Comparison of ENCODE assay signal across 8 mouse cellular contexts in the genomic region with DNA sequence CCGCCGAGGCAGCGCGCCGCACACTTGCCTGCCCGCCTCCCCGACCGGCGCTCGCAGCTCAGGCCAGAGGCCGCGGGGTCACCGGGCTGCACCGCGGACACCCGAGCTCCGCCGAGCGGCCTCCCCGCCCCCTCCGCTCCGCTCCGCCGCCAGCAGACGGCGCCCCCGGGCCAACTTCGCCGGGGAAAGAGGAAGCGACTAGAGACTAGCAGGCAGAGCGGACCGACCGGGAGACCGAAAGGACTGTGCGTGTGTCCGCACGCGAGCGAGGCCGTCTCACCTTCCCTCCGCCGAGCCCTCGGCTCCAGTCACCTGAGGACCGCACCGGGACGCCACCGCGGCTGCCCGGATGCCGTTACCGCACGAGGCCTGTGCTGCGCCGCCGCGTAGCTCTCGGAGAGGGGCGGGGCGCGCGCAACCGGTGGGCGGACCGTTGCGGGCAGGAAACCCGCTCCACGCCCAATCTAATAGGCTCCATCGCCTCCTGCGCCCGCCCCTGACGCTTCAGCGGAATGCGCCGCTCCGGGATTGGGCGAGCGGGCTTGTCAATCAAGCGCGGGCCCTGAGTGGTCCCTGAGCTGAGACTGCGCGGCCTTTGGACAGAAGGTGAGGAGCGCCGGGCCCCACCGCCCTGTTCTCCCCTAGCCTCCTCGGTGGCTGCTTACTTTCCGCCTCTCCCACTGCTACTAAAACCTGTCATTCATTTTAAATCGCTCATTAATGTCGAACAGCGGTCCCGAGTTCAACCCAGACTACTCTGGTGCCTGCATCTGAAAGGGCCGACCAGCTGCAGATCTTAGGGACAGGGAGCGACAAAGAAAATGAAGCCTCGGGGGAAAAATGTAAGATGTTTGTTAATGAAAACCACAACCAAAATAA. TPM values are rescaled to one million over a fixed set of nuclear protein-coding genes. Genes with fewer than 3 reads are reported as not detected.
A peak's percentile ranks its signal among the peaks of the same experiment; 100 is the strongest.
DNase-seq lines count a peak whose midpoint lies in the region; ATAC-seq lines count a peak whose summit lies in the region.

Gene Nck1 (minus strand): TSS at position 420 of the 879 bp plus-strand sequence.

- peak within 1 kb of the TSS; percentile 96 for H3K9ac ChIP-seq in lung, embryonic 16.5 days (ENCODE audit: low read length)

- H3K9me3 ChIP-seq in lung, embryonic 16.5 days (ENCODE audit: control insufficient read depth, low read length) = peaks cover 9% of the 10 kb centered on the region

- H3K27ac ChIP-seq in lung, embryonic 16.5 days (ENCODE audit: low read length) = peak within 1 kb of the TSS; percentile 86

- no peaks in the 10 kb centered on the region for H3K27me3 ChIP-seq in lung, embryonic 16.5 days (ENCODE audit: control insufficient read depth, insufficient read depth, low read depth, low read length)

- peaks cover 11% of the 10 kb centered on the region for H3K4me1 ChIP-seq in lung, embryonic 16.5 days (replicated peaks; ENCODE audit: control insufficient read depth, insufficient read depth, low read length)

- peak; percentile 98 to 99 for ATAC-seq in hematopoietic stem cell, adult 5-6 weeks (replicated peaks in 1 of 2; ENCODE audit: insufficient read depth in 1 of 2, low FRiP score in 2 of 2, low TSS enrichment in 1 of 2, low read depth in 1 of 2, poor library complexity in 2 of 2, severe bottlenecking in 2 of 2)
- ATAC-seq in lung, embryonic 16.5 days (ENCODE audit: low read depth) = peak; percentile 99

- H3K4me2 ChIP-seq in lung, embryonic 16.5 days (ENCODE audit: low read depth, low read length) = peak within 1 kb of the TSS; percentile 88

- DNase-seq in MEL-GATA-1-ER (ENCODE audit: extremely low read depth, low read depth) = peak; percentile 84
- peak; percentile 99 for DNase-seq in cerebellum, adult 8-10 months
- DNase-seq in forelimb bud, embryonic 11.5 days (ENCODE audit: low read depth, low spot score) = peak; percentile 96
- DNase-seq in layer of hippocampus, adult 9-10 months (ENCODE audit: low spot score) = peak; percentile 99
- DNase-seq in ovary, postnatal 10 days (ENCODE audit: low spot score) = peak; percentile 94
- DNase-seq in thymus, postnatal 10 days (ENCODE audit: low spot score in 2 of 2) = peak; percentile 99

- under 1% methylated on average over 76 of the region's 93 CpGs for WGBS in lung, embryonic 16.5 days

- peak within 1 kb of the TSS; percentile 92 for H3K4me3 ChIP-seq in lung, embryonic 16.5 days (ENCODE audit: low read length)

- H3K36me3 ChIP-seq in lung, embryonic 16.5 days (ENCODE audit: control insufficient read depth, insufficient read depth, low read length) = peaks cover 7% of the 10 kb centered on the region

RNA-seq across cellular contexts. Expression of gene Nck1, which starts in this region (rescaled TPM):
- 42.5 and 78.9 TPM in 2 replicates for total RNA-seq in hematopoietic stem cell, adult 5-6 weeks (2017)
- 87.8 and 88.3 TPM in 2 replicates for polyA plus RNA-seq in lung, embryonic 16.5 days (2015; fragmentation: Nextera tagmentation; extraction: Ambion mirVana)

Comparison
In these comparisons a context has a peak if more than half of its experiments do, and no peak if none do; other contexts are left out.
1. Peak in every context shown above with its lines: DNase-seq, ATAC-seq, H3K4me3 ChIP-seq and H3K27ac ChIP-seq.